Mouse (Mus musculus): ENCODE data around the gene Gm44965. TPM values are rescaled to one million over a fixed set of nuclear protein-coding genes. Genes with fewer than 3 reads are reported as not detected.

Gene Gm44965
- polyA plus RNA-seq (2015; fragmentation: Nextera tagmentation; extraction: Ambion mirVana) = not detected in 2 replicates

DNA sequence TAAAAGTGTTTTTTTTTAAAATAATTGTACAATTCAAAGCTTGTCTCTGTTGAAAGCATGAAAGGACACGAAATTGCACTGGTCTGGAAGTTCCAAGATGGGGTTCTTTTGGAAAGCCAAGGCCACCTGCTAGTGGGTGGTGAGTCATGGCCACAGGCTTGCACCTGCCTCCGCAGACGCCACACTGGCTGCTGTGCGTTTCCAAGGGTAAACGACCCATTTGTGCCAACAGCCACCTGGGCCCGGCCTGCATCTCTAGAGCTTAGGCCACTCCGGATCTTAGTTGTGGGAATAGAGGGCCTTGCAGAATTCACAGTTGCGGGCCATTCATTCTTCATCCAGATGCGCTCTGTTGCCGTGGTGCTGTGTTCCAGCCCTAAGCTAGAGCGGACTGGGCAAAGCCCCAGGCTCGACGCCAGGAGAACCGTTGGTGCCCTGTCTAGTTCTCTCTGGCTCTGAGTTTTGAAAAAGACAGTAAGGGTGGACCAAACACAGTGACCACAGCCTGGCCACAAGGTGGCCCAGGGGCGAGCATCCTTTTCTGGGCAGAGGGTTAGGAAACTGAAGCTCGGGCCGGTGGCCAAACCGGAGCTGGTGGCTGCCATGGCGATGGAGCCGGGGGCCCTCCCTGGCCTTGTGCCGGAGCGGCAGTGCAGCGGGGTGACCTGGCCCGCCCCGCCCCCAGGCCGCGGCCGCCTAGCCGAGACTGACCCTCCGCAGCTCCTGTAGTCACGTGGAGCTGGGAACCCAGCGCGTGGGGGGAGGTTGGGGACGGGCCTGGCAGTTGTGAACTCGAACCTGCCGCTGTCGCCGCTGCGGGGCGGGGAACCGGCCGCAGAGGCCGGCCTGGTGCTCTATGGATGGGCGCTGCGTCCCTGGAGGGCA lies at the start of gene Gm44965, which contains the start of gene Repin1:
Gene Gm44965, plus strand, starts transcription at position 784 of the 885 bp plus-strand sequence.
Gene Repin1, plus strand, starts transcription at position 726 of the 885 bp plus-strand sequence.
- WGBS = 8% methylated on average over 44 of the region's 45 CpGs
- no peaks in the 10 kb centered on the region for H3K9me3 ChIP-seq (ENCODE audit: control insufficient read depth)

DNA sequence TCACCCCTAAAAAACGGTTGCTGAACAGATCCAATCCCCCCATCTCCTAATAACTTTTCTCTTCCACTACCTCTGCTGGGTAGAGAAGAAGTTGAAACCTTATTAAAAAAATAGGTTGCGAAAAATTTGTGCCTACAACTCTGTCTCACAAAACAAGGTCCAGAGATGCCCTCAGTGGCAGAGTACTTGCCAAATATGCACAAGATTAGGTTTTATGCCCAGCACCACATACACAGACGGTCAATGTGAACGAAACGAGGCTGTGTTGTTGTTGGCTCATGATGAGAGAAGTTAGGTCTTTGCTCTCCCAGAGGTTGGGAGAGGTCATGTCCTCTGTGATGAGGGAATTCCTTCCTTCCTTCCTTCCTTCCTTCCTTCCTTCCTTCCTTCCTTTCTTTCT lies 48.5 kb upstream of the Gm44965 start:
- Histone ChIP-seq H3K36me3 (ENCODE audit: control insufficient read depth, insufficient read depth) (no peaks in the 10 kb centered on the region), H3K27me3 (replicated peaks; ENCODE audit: control insufficient read depth, insufficient read depth, low read length) (no peaks in the 10 kb centered on the region), H3K4me3 (ENCODE audit: low read depth, low read length) (no peak overlapping the region), H3K4me1 (replicated peaks; ENCODE audit: control insufficient read depth, insufficient read depth, low read length) (peaks cover 7% of the 10 kb centered on the region), H3K9me3 (ENCODE audit: control insufficient read depth) (no peaks in the 10 kb centered on the region), H3K9ac (ENCODE audit: low read depth, low read length) (no peak overlapping the region), H3K4me2 (replicated peaks; ENCODE audit: low read depth) (no peak overlapping the region), H3K27ac (ENCODE audit: low read depth, low read length) (no peak overlapping the region)
- 74% methylated on average over 5 of the region's 5 CpGs for WGBS
- ATAC-seq = no peak
- no peak for TF ChIP-seq CTCF (IDR thresholded peaks at IDR 0.05; ENCODE audit: low read depth)

More for the DNA sequence above, at the start of gene Gm44965, which contains the start of gene Repin1:
- ATAC-seq = peak; percentile 87
- peak within 1 kb of the TSS; percentile 72 for H3K4me3 ChIP-seq (ENCODE audit: low read depth, low read length)
- H3K27ac ChIP-seq (ENCODE audit: low read depth, low read length) = peak within 1 kb of the TSS; percentile 82
- peak; percentile 66 for TF ChIP-seq CTCF (IDR thresholded peaks at IDR 0.05; ENCODE audit: low read depth)
- 0 out of 2 replicates have a peak, but pooled peaks cover 3% of the 10 kb centered on the region for H3K4me1 ChIP-seq (replicated peaks; ENCODE audit: control insufficient read depth, insufficient read depth, low read length)
- H3K9ac ChIP-seq (ENCODE audit: low read depth, low read length) = peak within 1 kb of the TSS; percentile 72
- peaks cover 27% of the 10 kb centered on the region for H3K36me3 ChIP-seq (ENCODE audit: control insufficient read depth, insufficient read depth)
- H3K4me2 ChIP-seq (replicated peaks; ENCODE audit: low read depth) = peak within 1 kb of the TSS; percentile 89
- no peaks in the 10 kb centered on the region for H3K27me3 ChIP-seq (replicated peaks; ENCODE audit: control insufficient read depth, insufficient read depth, low read length)

DNA sequence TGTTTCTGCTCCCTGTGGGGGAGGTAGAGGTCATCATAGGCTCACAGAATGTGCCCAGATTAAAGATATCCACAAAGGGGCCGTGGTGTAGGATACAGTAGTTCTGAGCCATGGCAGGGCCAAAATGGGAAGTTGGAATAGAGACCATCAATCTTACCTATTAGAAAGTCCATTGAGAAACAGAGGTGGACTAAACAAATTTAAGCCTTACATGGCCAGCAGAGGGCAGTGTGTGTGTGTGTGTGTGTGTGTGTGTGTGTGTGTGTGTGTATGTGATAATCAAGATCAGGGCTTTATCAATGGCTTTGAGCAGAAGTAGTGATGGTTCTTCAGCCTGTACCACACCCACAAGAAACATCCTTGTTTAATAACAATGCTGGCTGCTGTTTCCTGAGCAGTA lies 47.5 kb upstream of the Gm44965 start:
- H3K4me1 ChIP-seq (replicated peaks; ENCODE audit: control insufficient read depth, insufficient read depth, low read length) = peaks cover 7% of the 10 kb centered on the region
- no peaks in the 10 kb centered on the region for H3K27me3 ChIP-seq (replicated peaks; ENCODE audit: control insufficient read depth, insufficient read depth, low read length)
- 72% methylated on average over 1 of the region's 1 CpGs for WGBS
- H3K27ac ChIP-seq (ENCODE audit: low read depth, low read length) = no peak overlapping the region
- no peak overlapping the region for H3K4me2 ChIP-seq (replicated peaks; ENCODE audit: low read depth)
- TF ChIP-seq CTCF (IDR thresholded peaks at IDR 0.05; ENCODE audit: low read depth) = peak; percentile 81
- ATAC-seq = no peak
- H3K36me3 ChIP-seq (ENCODE audit: control insufficient read depth, insufficient read depth) = no peaks in the 10 kb centered on the region
- H3K4me3 ChIP-seq (ENCODE audit: low read depth, low read length) = no peak overlapping the region
- H3K9me3 ChIP-seq (ENCODE audit: control insufficient read depth) = no peaks in the 10 kb centered on the region
- no peak overlapping the region for H3K9ac ChIP-seq (ENCODE audit: low read depth, low read length)

DNA sequence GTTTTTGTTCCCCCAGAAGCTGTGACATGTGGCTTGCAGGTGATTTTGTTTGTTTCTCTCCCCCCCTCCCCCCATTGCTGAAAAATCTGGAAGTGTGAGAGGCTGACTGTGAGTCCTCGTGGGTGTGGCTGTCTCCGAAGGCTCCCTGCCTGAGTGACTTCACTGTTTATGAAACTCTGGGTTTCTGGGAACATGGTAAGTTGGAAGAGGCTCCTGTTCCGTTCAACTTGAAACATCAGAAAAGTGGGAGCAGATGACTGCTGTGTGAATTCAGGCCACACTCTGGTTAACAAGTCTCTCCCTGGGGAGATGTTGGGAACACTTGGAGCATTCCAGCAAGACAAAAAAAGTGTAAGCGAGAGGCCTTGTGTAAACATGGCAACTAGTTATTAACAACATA lies 46.9 kb upstream of the Gm44965 start:
- no peak for TF ChIP-seq CTCF (IDR thresholded peaks at IDR 0.05; ENCODE audit: low read depth)
- H3K9ac ChIP-seq (ENCODE audit: low read depth, low read length) = no peak overlapping the region
- no peaks in the 10 kb centered on the region for H3K9me3 ChIP-seq (ENCODE audit: control insufficient read depth)
- H3K27ac ChIP-seq (ENCODE audit: low read depth, low read length) = no peak overlapping the region
- ATAC-seq = no peak
- no peak overlapping the region for H3K4me3 ChIP-seq (ENCODE audit: low read depth, low read length)
- peaks cover 3% of the 10 kb centered on the region; the same call in 1 of the 2 replicates for H3K4me1 ChIP-seq (replicated peaks; ENCODE audit: control insufficient read depth, insufficient read depth, low read length)
- H3K4me2 ChIP-seq (replicated peaks; ENCODE audit: low read depth) = no peak overlapping the region
- no peaks in the 10 kb centered on the region for H3K27me3 ChIP-seq (replicated peaks; ENCODE audit: control insufficient read depth, insufficient read depth, low read length)
- H3K36me3 ChIP-seq (ENCODE audit: control insufficient read depth, insufficient read depth) = no peaks in the 10 kb centered on the region
- 49% methylated on average over 4 of the region's 4 CpGs for WGBS

DNA sequence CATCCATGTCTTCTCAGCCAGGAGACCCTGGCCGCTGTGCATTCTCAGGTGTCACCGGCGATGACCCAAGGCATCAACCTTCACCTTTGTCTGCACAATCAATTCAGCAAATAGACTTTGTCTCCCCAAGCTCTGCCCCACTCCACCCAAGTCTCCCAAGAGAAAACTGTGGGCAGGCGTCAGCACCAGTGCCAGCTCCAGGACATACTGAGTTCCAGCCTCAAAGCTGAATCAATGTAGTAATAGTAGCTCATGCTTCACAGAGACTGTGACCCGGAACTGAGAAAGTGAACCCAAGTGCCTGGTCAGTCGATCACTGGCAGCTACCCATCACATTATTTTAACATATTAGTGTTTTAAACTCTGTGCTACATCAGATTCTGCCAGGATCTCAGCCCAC lies 45.4 kb upstream of the Gm44965 start:
- ATAC-seq = no peak
- H3K9ac ChIP-seq (ENCODE audit: low read depth, low read length) = no peak overlapping the region
- TF ChIP-seq CTCF (IDR thresholded peaks at IDR 0.05; ENCODE audit: low read depth) = no peak

DNA sequence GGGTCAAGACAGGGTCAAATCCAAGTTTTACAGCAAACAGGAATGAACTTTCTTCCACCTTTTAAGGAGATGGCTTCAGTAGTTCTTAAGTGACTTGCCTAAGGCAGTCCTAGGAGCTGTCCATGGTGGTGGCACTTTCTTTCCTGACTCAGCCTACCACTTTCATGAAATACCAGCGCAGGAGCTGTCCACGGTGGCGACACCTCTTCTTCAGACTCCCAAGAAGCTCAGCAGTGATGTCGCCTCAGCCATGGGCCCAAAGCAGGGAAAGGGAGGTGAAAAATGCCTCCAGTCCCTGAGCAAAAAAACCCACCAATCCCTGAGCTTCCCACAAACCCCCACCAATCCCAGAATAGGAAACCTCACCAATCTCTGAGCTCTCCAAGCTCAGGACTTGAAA lies 40.8 kb upstream of the Gm44965 start:
- TF ChIP-seq CTCF (IDR thresholded peaks at IDR 0.05; ENCODE audit: low read depth) = no peak

More for the DNA sequence above, 45.4 kb upstream of the Gm44965 start:
- Histone ChIP-seq H3K36me3 (ENCODE audit: control insufficient read depth, insufficient read depth) (no peaks in the 10 kb centered on the region), H3K4me3 (ENCODE audit: low read depth, low read length) (no peak overlapping the region), H3K4me1 (replicated peaks; ENCODE audit: control insufficient read depth, insufficient read depth, low read length) (no peaks in the 10 kb centered on the region), H3K9me3 (ENCODE audit: control insufficient read depth) (no peaks in the 10 kb centered on the region), H3K27ac (ENCODE audit: low read depth, low read length) (no peak overlapping the region), H3K4me2 (replicated peaks; ENCODE audit: low read depth) (no peak overlapping the region), H3K27me3 (replicated peaks; ENCODE audit: control insufficient read depth, insufficient read depth, low read length) (no peaks in the 10 kb centered on the region)
- 71% methylated on average over 6 of the region's 6 CpGs for WGBS

More for the DNA sequence above, 40.8 kb upstream of the Gm44965 start:
- Histone ChIP-seq H3K4me1 (replicated peaks; ENCODE audit: control insufficient read depth, insufficient read depth, low read length) (no peaks in the 10 kb centered on the region), H3K27ac (ENCODE audit: low read depth, low read length) (no peak overlapping the region), H3K9me3 (ENCODE audit: control insufficient read depth) (no peaks in the 10 kb centered on the region), H3K36me3 (ENCODE audit: control insufficient read depth, insufficient read depth) (no peaks in the 10 kb centered on the region), H3K4me2 (replicated peaks; ENCODE audit: low read depth) (no peak overlapping the region), H3K4me3 (ENCODE audit: low read depth, low read length) (no peak overlapping the region), H3K27me3 (replicated peaks; ENCODE audit: control insufficient read depth, insufficient read depth, low read length) (no peaks in the 10 kb centered on the region), H3K9ac (ENCODE audit: low read depth, low read length) (no peak overlapping the region)
- WGBS = 49% methylated on average over 4 of the region's 4 CpGs
- no peak for ATAC-seq

Data from intestine, postnatal 0 days (tissue).